Mouse (Mus musculus): ENCODE results near the gene Heatr4. TPM values are rescaled to one million over a fixed set of nuclear protein-coding genes. Genes with fewer than 3 reads are reported as not detected.
"Not testable (repeated sequence)": the region's sequence is repeated elsewhere in the genome, so short reads cannot be mapped to it uniquely, and the experiment has no call there.

Gene Heatr4
- not detected in 2 replicates for polyA plus RNA-seq (2014; fragmentation: Nextera tagmentation; extraction: Ambion mirVana)

GRCm38 (mm10) chr12:83984752-83985151, at the start of gene Heatr4:
Gene Heatr4, minus strand, starts transcription at chr12:83984852.
- Histone ChIP-seq H3K36me3 (replicated peaks; ENCODE audit: control insufficient read depth, insufficient read depth, low read depth, low read length) (no peaks in the 10 kb centered on the region), H3K9ac (replicated peaks; ENCODE audit: low read length) (no peak within 1 kb of the TSS), H3K4me2 (ENCODE audit: low read depth, low read length) (no peak within 1 kb of the TSS), H3K4me1 (ENCODE audit: control insufficient read depth, insufficient read depth, low read length) (no peaks in the 10 kb centered on the region), H3K27me3 (ENCODE audit: control insufficient read depth, insufficient read depth, low read length) (no peaks in the 10 kb centered on the region), H3K4me3 (ENCODE audit: low read depth, low read length) (no peak within 1 kb of the TSS), H3K27ac (replicated peaks; ENCODE audit: low read depth, low read length) (no peak within 1 kb of the TSS), H3K9me3 (replicated peaks; ENCODE audit: control insufficient read depth, low read length) (no peaks in the 10 kb centered on the region)
- 74% methylated on average over 4 of the region's 4 CpGs for WGBS
- no peak for DNase-seq (ENCODE audit: low spot score)
- no peak for ATAC-seq (replicated peaks; ENCODE audit: insufficient number of reproducible peaks, low FRiP score, low TSS enrichment, low read depth)

GRCm38 (mm10) chr12:84034108-84034507, 49.5 kb upstream of the Heatr4 start:
- H3K27ac ChIP-seq (replicated peaks; ENCODE audit: low read depth, low read length): no peak overlapping the region
- no peak overlapping the region for H3K9ac ChIP-seq (replicated peaks; ENCODE audit: low read length)
- H3K4me2 ChIP-seq (ENCODE audit: low read depth, low read length): no peak overlapping the region
- no peak for ATAC-seq (replicated peaks; ENCODE audit: insufficient number of reproducible peaks, low FRiP score, low TSS enrichment, low read depth)
- H3K4me3 ChIP-seq (ENCODE audit: low read depth, low read length): no peak overlapping the region
- no peaks in the 10 kb centered on the region for H3K36me3 ChIP-seq (replicated peaks; ENCODE audit: control insufficient read depth, insufficient read depth, low read depth, low read length)
- DNase-seq (ENCODE audit: low spot score): no peak
- H3K9me3 ChIP-seq (replicated peaks; ENCODE audit: control insufficient read depth, low read length): no peaks in the 10 kb centered on the region
- no peaks in the 10 kb centered on the region for H3K27me3 ChIP-seq (ENCODE audit: control insufficient read depth, insufficient read depth, low read length)
- 74% methylated on average over 4 of the region's 4 CpGs for WGBS
- H3K4me1 ChIP-seq (ENCODE audit: control insufficient read depth, insufficient read depth, low read length): no peaks in the 10 kb centered on the region

- H3K27me3 ChIP-seq (ENCODE audit: control insufficient read depth, insufficient read depth, low read length); H3K9ac ChIP-seq (replicated peaks; ENCODE audit: low read length); H3K36me3 ChIP-seq (replicated peaks; ENCODE audit: control insufficient read depth, insufficient read depth, low read depth, low read length); H3K4me2 ChIP-seq (ENCODE audit: low read depth, low read length); H3K4me1 ChIP-seq (ENCODE audit: control insufficient read depth, insufficient read depth, low read length); DNase-seq (ENCODE audit: low spot score); H3K27ac ChIP-seq (replicated peaks; ENCODE audit: low read depth, low read length); H3K9me3 ChIP-seq (replicated peaks; ENCODE audit: control insufficient read depth, low read length); H3K4me3 ChIP-seq (ENCODE audit: low read depth, low read length); ATAC-seq (replicated peaks; ENCODE audit: insufficient number of reproducible peaks, low FRiP score, low TSS enrichment, low read depth): not testable (repeated sequence)
- WGBS: 84% methylated on average over 2 of the region's 2 CpGs
Observed at GRCm38 (mm10) chr12:84033302-84033701, 48.6 kb upstream of the Heatr4 start.

- WGBS: 92% methylated on average over 4 of the region's 4 CpGs
- Histone ChIP-seq H3K9me3 (replicated peaks; ENCODE audit: control insufficient read depth, low read length) (no peaks in the 10 kb centered on the region), H3K9ac (replicated peaks; ENCODE audit: low read length) (no peak overlapping the region), H3K4me3 (ENCODE audit: low read depth, low read length) (no peak overlapping the region), H3K27ac (replicated peaks; ENCODE audit: low read depth, low read length) (no peak overlapping the region), H3K27me3 (ENCODE audit: control insufficient read depth, insufficient read depth, low read length) (no peaks in the 10 kb centered on the region), H3K4me2 (ENCODE audit: low read depth, low read length) (no peak overlapping the region), H3K4me1 (ENCODE audit: control insufficient read depth, insufficient read depth, low read length) (no peaks in the 10 kb centered on the region), H3K36me3 (replicated peaks; ENCODE audit: control insufficient read depth, insufficient read depth, low read depth, low read length) (no peaks in the 10 kb centered on the region)
- no peak for ATAC-seq (replicated peaks; ENCODE audit: insufficient number of reproducible peaks, low FRiP score, low TSS enrichment, low read depth)
- DNase-seq (ENCODE audit: low spot score): no peak
Observed at GRCm38 (mm10) chr12:84032854-84033253, 48.2 kb upstream of the Heatr4 start.

- peak; percentile 85 for DNase-seq (ENCODE audit: low spot score)
- Histone ChIP-seq H3K4me3 (ENCODE audit: low read depth, low read length) (no peak overlapping the region), H3K9me3 (replicated peaks; ENCODE audit: control insufficient read depth, low read length) (no peaks in the 10 kb centered on the region), H3K27ac (replicated peaks; ENCODE audit: low read depth, low read length) (no peak overlapping the region), H3K4me1 (ENCODE audit: control insufficient read depth, insufficient read depth, low read length) (no peaks in the 10 kb centered on the region), H3K36me3 (replicated peaks; ENCODE audit: control insufficient read depth, insufficient read depth, low read depth, low read length) (no peaks in the 10 kb centered on the region), H3K27me3 (ENCODE audit: control insufficient read depth, insufficient read depth, low read length) (no peaks in the 10 kb centered on the region), H3K4me2 (ENCODE audit: low read depth, low read length) (no peak overlapping the region), H3K9ac (replicated peaks; ENCODE audit: low read length) (no peak overlapping the region)
- ATAC-seq (replicated peaks; ENCODE audit: insufficient number of reproducible peaks, low FRiP score, low TSS enrichment, low read depth): peak; percentile 65; the same call in 1 of the 2 replicates
- WGBS: 77% methylated on average over 4 of the region's 4 CpGs
Observed at GRCm38 (mm10) chr12:84030659-84031332, 46.1 kb upstream of the Heatr4 start.

- H3K36me3 ChIP-seq (replicated peaks; ENCODE audit: control insufficient read depth, insufficient read depth, low read depth, low read length); H3K4me3 ChIP-seq (ENCODE audit: low read depth, low read length); H3K27me3 ChIP-seq (ENCODE audit: control insufficient read depth, insufficient read depth, low read length); H3K4me1 ChIP-seq (ENCODE audit: control insufficient read depth, insufficient read depth, low read length); H3K9ac ChIP-seq (replicated peaks; ENCODE audit: low read length); ATAC-seq (replicated peaks; ENCODE audit: insufficient number of reproducible peaks, low FRiP score, low TSS enrichment, low read depth); H3K9me3 ChIP-seq (replicated peaks; ENCODE audit: control insufficient read depth, low read length); H3K4me2 ChIP-seq (ENCODE audit: low read depth, low read length); DNase-seq (ENCODE audit: low spot score); H3K27ac ChIP-seq (replicated peaks; ENCODE audit: low read depth, low read length): not testable (repeated sequence)
- 85% methylated on average over 1 of the region's 1 CpGs for WGBS
Observed at GRCm38 (mm10) chr12:84029043-84029442, 44.4 kb upstream of the Heatr4 start.

- not testable (repeated sequence) for H3K27ac ChIP-seq (replicated peaks; ENCODE audit: low read depth, low read length); H3K9me3 ChIP-seq (replicated peaks; ENCODE audit: control insufficient read depth, low read length); H3K4me1 ChIP-seq (ENCODE audit: control insufficient read depth, insufficient read depth, low read length); H3K27me3 ChIP-seq (ENCODE audit: control insufficient read depth, insufficient read depth, low read length); DNase-seq (ENCODE audit: low spot score); H3K9ac ChIP-seq (replicated peaks; ENCODE audit: low read length); ATAC-seq (replicated peaks; ENCODE audit: insufficient number of reproducible peaks, low FRiP score, low TSS enrichment, low read depth); H3K4me3 ChIP-seq (ENCODE audit: low read depth, low read length); H3K36me3 ChIP-seq (replicated peaks; ENCODE audit: control insufficient read depth, insufficient read depth, low read depth, low read length); H3K4me2 ChIP-seq (ENCODE audit: low read depth, low read length)
- WGBS: 44% methylated on average over 3 of the region's 3 CpGs
Observed at GRCm38 (mm10) chr12:84028328-84028727, 43.7 kb upstream of the Heatr4 start.

- H3K9ac ChIP-seq (replicated peaks; ENCODE audit: low read length): no peak overlapping the region
- WGBS: 89% methylated on average over 7 of the region's 7 CpGs
- no peaks in the 10 kb centered on the region for H3K27me3 ChIP-seq (ENCODE audit: control insufficient read depth, insufficient read depth, low read length)
- H3K36me3 ChIP-seq (replicated peaks; ENCODE audit: control insufficient read depth, insufficient read depth, low read depth, low read length): no peaks in the 10 kb centered on the region
- no peak for DNase-seq (ENCODE audit: low spot score)
- H3K4me2 ChIP-seq (ENCODE audit: low read depth, low read length): no peak overlapping the region
- H3K4me3 ChIP-seq (ENCODE audit: low read depth, low read length): no peak overlapping the region
- no peaks in the 10 kb centered on the region for H3K9me3 ChIP-seq (replicated peaks; ENCODE audit: control insufficient read depth, low read length)
- no peaks in the 10 kb centered on the region for H3K4me1 ChIP-seq (ENCODE audit: control insufficient read depth, insufficient read depth, low read length)
- no peak overlapping the region for H3K27ac ChIP-seq (replicated peaks; ENCODE audit: low read depth, low read length)
- no peak for ATAC-seq (replicated peaks; ENCODE audit: insufficient number of reproducible peaks, low FRiP score, low TSS enrichment, low read depth)
Observed at GRCm38 (mm10) chr12:84025888-84026287, 41.2 kb upstream of the Heatr4 start.

All from embryonic facial prominence, embryonic 11.5 days (tissue).